Mouse (Mus musculus) urinary bladder, adult 2 months (tissue): ENCODE data around the gene Efhd1. TPM values are rescaled to one million over a fixed set of nuclear protein-coding genes. Genes with fewer than 3 reads are reported as not detected.

Experiments
- DNase-seq: peaks from one replicate; pipeline ENCODE4 v3.0.0; 2022; ENCODE audit warnings: low spot score
- polyA plus RNA-seq: library from polyadenylated mRNA; depleted of rRNA; stranded (reverse); fragments of >200 nt; gene quantifications from 2 replicates; pipeline ENCODE4 v1.2.3, GENCODE M21; 2012; rRNA removed

The Efhd1 gene
- polyA plus RNA-seq, 1 experiment = 4.9 TPM

GRCm38 (mm10) chr1:87308952-87309351 lies 44.8 kb downstream of the Efhd1 start:
- no peak for DNase-seq

- DNase-seq = no peak
Measured at GRCm38 (mm10) chr1:87309621-87310020, 45.5 kb downstream of the Efhd1 start.

- no peak for DNase-seq
Measured at GRCm38 (mm10) chr1:87312681-87313080, 48.5 kb downstream of the Efhd1 start.

- DNase-seq = no peak
Measured at GRCm38 (mm10) chr1:87313116-87313515, 49.0 kb downstream of the Efhd1 start.

GRCm38 (mm10) chr1:87313843-87314570 lies 49.8 kb downstream of the Efhd1 start:
- DNase-seq = no peak

- DNase-seq = no peak
Measured at GRCm38 (mm10) chr1:87315431-87315830, 51.3 kb downstream of the Efhd1 start.

GRCm38 (mm10) chr1:87315894-87316293 lies 51.7 kb downstream of the Efhd1 start:
- DNase-seq = no peak

GRCm38 (mm10) chr1:87316672-87317071 lies 52.5 kb downstream of the Efhd1 start:
- no peak for DNase-seq

- DNase-seq = no peak
Measured at GRCm38 (mm10) chr1:87321071-87321470, 56.9 kb downstream of the Efhd1 start.

GRCm38 (mm10) chr1:87322778-87323177 lies 58.6 kb downstream of the Efhd1 start:
- no peak for DNase-seq

GRCm38 (mm10) chr1:87324649-87325048 lies 60.5 kb downstream of the Efhd1 start:
- no peak for DNase-seq

- DNase-seq = peak; percentile 93
Measured at GRCm38 (mm10) chr1:87326742-87327163, 62.6 kb downstream of the Efhd1 start, which contains the start of gene Gigyf2. Gene Gigyf2 (plus strand): TSS chr1:87326998.

GRCm38 (mm10) chr1:87327165-87327861 lies 63.1 kb downstream of the Efhd1 start:
- no peak for DNase-seq

- DNase-seq = no peak
Measured at GRCm38 (mm10) chr1:87331774-87332173, 67.6 kb downstream of the Efhd1 start.

- no peak for DNase-seq
Measured at GRCm38 (mm10) chr1:87350576-87350975, 86.4 kb downstream of the Efhd1 start.

GRCm38 (mm10) chr1:87360276-87360675 lies 96.1 kb downstream of the Efhd1 start:
- no peak for DNase-seq

Other genes starting within 250 kb of the Efhd1 start
- gene Alppl2, start 174.4 kb upstream of the Efhd1 start, polyA plus RNA-seq = not detected in 2 replicates
- gene Alpi, start 162.8 kb upstream of the Efhd1 start, polyA plus RNA-seq = 0.06 TPM in 1 of 2 replicates, not detected in the other
- gene Akp3, start 139.4 kb upstream of the Efhd1 start, polyA plus RNA-seq = 0.04 TPM in 1 of 2 replicates, not detected in the other
- gene Ecel1, start 107.8 kb upstream of the Efhd1 start, polyA plus RNA-seq = 0.10 TPM in 1 of 2 replicates, not detected in the other
- not detected in 2 replicates for gene Prss56, start 81.0 kb upstream of the Efhd1 start, polyA plus RNA-seq
- gene Chrnd, start 73.8 kb upstream of the Efhd1 start, polyA plus RNA-seq = not detected in 2 replicates
- not detected in 2 replicates for gene Chrng, start 59.7 kb upstream of the Efhd1 start, polyA plus RNA-seq
- 69.5 and 72.5 TPM in 2 replicates for gene Eif4e2, start 50.4 kb upstream of the Efhd1 start, polyA plus RNA-seq
- 30.7 and 40.0 TPM in 2 replicates for gene Gigyf2, start 62.6 kb downstream of the Efhd1 start, polyA plus RNA-seq
- 0.21 and 0.27 TPM in 2 replicates for gene Kcnj13, start 130.4 kb downstream of the Efhd1 start, polyA plus RNA-seq
- gene Snorc, start 205.9 kb downstream of the Efhd1 start, polyA plus RNA-seq = not detected in 2 replicates
- gene Neu2, start 245.5 kb downstream of the Efhd1 start, polyA plus RNA-seq = 0.93 and 1.5 TPM in 2 replicates